In the genomic region with DNA sequence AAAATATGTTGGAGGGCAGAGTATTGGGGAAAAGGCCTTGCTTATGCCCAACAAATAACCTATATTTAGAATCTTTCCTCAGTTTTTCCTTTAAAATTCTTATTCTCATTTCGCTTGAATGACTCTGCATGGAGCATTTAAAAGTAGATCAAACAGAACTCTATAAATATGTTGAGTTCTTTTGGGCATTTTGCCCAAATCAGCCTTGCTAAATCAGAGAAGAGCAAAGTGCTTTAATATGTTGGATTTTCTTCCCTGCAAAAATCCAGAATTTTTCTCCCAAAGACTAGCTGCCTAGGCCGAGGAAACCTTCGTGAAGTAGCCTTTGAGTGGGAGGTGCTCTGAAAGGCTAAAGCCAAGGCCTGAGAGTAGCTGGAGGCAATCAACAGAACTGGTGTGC, we compare ENCODE assay signal across 22 mouse cellular contexts.
A peak's percentile ranks its signal among the peaks of the same experiment; 100 is the strongest.
DNase-seq lines count a peak whose midpoint lies in the region; ATAC-seq lines count a peak whose summit lies in the region.
"Had no signal": no experiment of that assay in that cellular context is flagged by ENCODE, and none has a peak within 500 bp of the region (broad histone marks: within the 10 kb centered on the region; RNA-seq: fewer than 3 reads in every experiment).

No protein-coding gene starts in this region.

- peak; percentile 59 for ATAC-seq in frontal cortex, adult (ENCODE audit: low TSS enrichment)
- ATAC-seq: intestine, embryonic 15.5 days; liver, postnatal 0 days; midbrain, embryonic 13.5 days; Patski had no signal

- intact Hi-C loops in left cerebral cortex, postnatal 25 days (cut with DNase I), result no loop called here
- intact Hi-C loops in left cerebral cortex, postnatal 36 days (cut with DNase I), result no loop called here

- no peak for DNase-seq in frontal cortex, postnatal 10 days (ENCODE audit: low spot score in 2 of 2)
- DNase-seq in left cerebral cortex, postnatal 25 days (ENCODE audit: low spot score in 2 of 2), result peak; percentile 7 to 30
- DNase-seq in left cerebral cortex, postnatal 36 days (ENCODE audit: low spot score in 2 of 2), result no peak
- peak; percentile 3 for DNase-seq in right cerebral cortex, postnatal 25 days
- DNase-seq in right cerebral cortex, postnatal 36 days (ENCODE audit: low spot score in 2 of 2), result no peak
- no peak for DNase-seq in natural killer cell, adult 2 months (ENCODE audit: low spot score in 2 of 2)
- DNase-seq: adrenal gland, adult 2 months; cerebellum, adult 2 months; cerebellum, postnatal 25 days; embryo, embryonic 11 days; gastrocnemius, postnatal 10 days; heart, postnatal 4 days; kidney, adult 8-10 months; kidney, postnatal 10 days; liver, postnatal 0 days; lung, postnatal 36 days; spleen, adult 18-20 months; thymus, postnatal 25 days had no signal

Comparison
In these comparisons a context has a peak if more than half of its experiments do, and no peak if none do; other contexts are left out.
1. DNase-seq: peak in left cerebral cortex, postnatal 25 days (2 of 2) and right cerebral cortex, postnatal 25 days (single experiment); none in frontal cortex, postnatal 10 days (0 of 2), left cerebral cortex, postnatal 36 days (0 of 2), right cerebral cortex, postnatal 36 days (0 of 2) and natural killer cell, adult 2 months (0 of 2).